Mouse (Mus musculus) cerebellum, adult 2 months (tissue): ENCODE results near the gene Acot3.
"Not testable (repeated sequence)": the region's sequence is repeated elsewhere in the genome, so short reads cannot be mapped to it uniquely, and the experiment has no call there.

Experiments used
- CTCF ChIP-seq: fragments of 200-500 bp; IDR thresholded peaks from 2 replicates; pipeline ENCODE4 v1.5.1; 2011; ENCODE audit warnings: low read depth, mild to moderate bottlenecking, control low read depth, low read length, moderate library complexity, borderline replicate concordance; ENCODE audit not compliant: insufficient read depth
- POLR2A ChIP-seq: fragments of 200-500 bp; IDR thresholded peaks from 2 replicates; pipeline ENCODE4 v1.6.1; 2011; ENCODE audit warnings: low read length, control low read depth, borderline replicate concordance; ENCODE audit not compliant: insufficient read depth

DNA sequence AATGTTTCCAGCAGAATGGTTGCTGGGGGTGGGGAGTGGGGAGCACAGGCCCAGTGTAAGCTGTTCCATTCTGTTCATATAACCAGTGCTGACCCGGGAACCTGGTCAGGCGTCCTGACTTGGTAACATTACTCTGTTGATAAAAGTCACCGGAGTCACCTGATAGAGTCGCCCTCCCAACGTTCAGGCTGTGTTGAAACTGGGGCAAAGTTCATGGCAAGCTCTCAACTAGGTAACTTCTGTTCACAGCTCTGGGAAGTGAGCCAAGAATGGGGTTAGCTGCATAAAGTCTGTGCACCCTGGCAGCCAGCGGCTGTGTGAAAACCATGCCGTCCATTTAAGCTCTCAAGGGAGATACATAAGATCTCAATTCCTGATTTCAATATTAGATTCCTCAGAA lies 31.4 kb upstream of the Acot3 start:
- not testable (repeated sequence) for TF ChIP-seq POLR2A, CTCF
